Mouse (Mus musculus) spleen, postnatal 36 days (tissue): ENCODE data around the gene Zfp580.

Source experiments
- DNase-seq, 2 experiments: peaks; one replicate each; pipeline ENCODE4 v3.0.0; 2022; ENCODE audit warnings: low spot score in 2 of 2, mixed read lengths in 1 of 2

Gene Zfp580

GRCm38 (mm10) chr7:5035628-5036027, 15.7 kb upstream of the Zfp580 start:
- DNase-seq: no peak

- no peak for DNase-seq
Measured at GRCm38 (mm10) chr7:5036136-5036535, 15.2 kb upstream of the Zfp580 start.

- DNase-seq: no peak
Measured at GRCm38 (mm10) chr7:5037026-5037425, 14.3 kb upstream of the Zfp580 start.

- DNase-seq: no peak
Measured at GRCm38 (mm10) chr7:5037467-5037866, 13.9 kb upstream of the Zfp580 start.

GRCm38 (mm10) chr7:5038109-5038732, 13.1 kb upstream of the Zfp580 start, which contains the start of gene Zfp784:
TSS of gene Zfp784 (minus strand) at chr7:5038446.
- DNase-seq: peak; percentile 92 to 94

- no peak for DNase-seq
Measured at GRCm38 (mm10) chr7:5038940-5039339, 12.4 kb upstream of the Zfp580 start.

GRCm38 (mm10) chr7:5044981-5045380, 6.4 kb upstream of the Zfp580 start:
- DNase-seq: no peak

GRCm38 (mm10) chr7:5046112-5046511, 5.2 kb upstream of the Zfp580 start:
- DNase-seq: no peak

- DNase-seq: peak; percentile 41 to 63
Measured at GRCm38 (mm10) chr7:5047313-5047712, 4.0 kb upstream of the Zfp580 start.

- DNase-seq: no peak
Measured at GRCm38 (mm10) chr7:5052438-5052837, 1.1 kb downstream of the Zfp580 start.

GRCm38 (mm10) chr7:5052931-5053343, 1.6 kb downstream of the Zfp580 start:
- no peak for DNase-seq

- DNase-seq: no peak
Measured at GRCm38 (mm10) chr7:5053456-5054179, 2.3 kb downstream of the Zfp580 start.

- DNase-seq: no peak
Measured at GRCm38 (mm10) chr7:5056651-5057263, 5.4 kb downstream of the Zfp580 start.

GRCm38 (mm10) chr7:5057381-5057780, 6.0 kb downstream of the Zfp580 start:
- DNase-seq: no peak

GRCm38 (mm10) chr7:5057804-5058203, 6.5 kb downstream of the Zfp580 start:
- peak in 1 of 2 experiments; percentile 36 for DNase-seq

- no peak for DNase-seq
Measured at GRCm38 (mm10) chr7:5058631-5059030, 7.3 kb downstream of the Zfp580 start.

GRCm38 (mm10) chr7:5059421-5059820, 8.1 kb downstream of the Zfp580 start:
- no peak for DNase-seq

GRCm38 (mm10) chr7:5060239-5060731, 8.9 kb downstream of the Zfp580 start:
- DNase-seq: peak; percentile 66 to 81

GRCm38 (mm10) chr7:5060944-5061773, 9.8 kb downstream of the Zfp580 start:
- peak; percentile 96 to 98 for DNase-seq

- peak; percentile 93 to 94 for DNase-seq
Measured at GRCm38 (mm10) chr7:5061774-5062359, 10.5 kb downstream of the Zfp580 start, which contains the start of gene U2af2. TSS of gene U2af2 (plus strand) at chr7:5062143.

- peak in 1 of 2 experiments; percentile 72 for DNase-seq
Measured at GRCm38 (mm10) chr7:5062360-5063001, 11.1 kb downstream of the Zfp580 start.
